Mouse (Mus musculus) hindbrain, embryonic 12.5 days (tissue): ENCODE measurements around the gene Gtf2a2. TPM values are rescaled to one million over a fixed set of nuclear protein-coding genes. Genes with fewer than 3 reads are reported as not detected.

ENCODE experiments used
- ATAC-seq: fragments of 200-750 bp; cut with Nextera tagmentation; 2 replicates; pipeline ENCODE4 v1.8.0; 2017; ENCODE audit warnings: moderate TSS enrichment; ENCODE audit not compliant: low FRiP score
- H3K27ac ChIP-seq: fragments of 300-500 bp; sonication (generic); 2 replicates; pipeline ENCODE4 v1.5.1; 2016; ENCODE audit warnings: mild to moderate bottlenecking
- H3K27me3 ChIP-seq: fragments of 300-500 bp; sonication (generic); 2 replicates; pipeline ENCODE4 v1.6.1; 2016; ENCODE audit warnings: mild to moderate bottlenecking
- H3K36me3 ChIP-seq: fragments of 300-500 bp; sonication (generic); 2 replicates; pipeline ENCODE4 v1.6.1; 2016; ENCODE audit warnings: mild to moderate bottlenecking
- H3K4me1 ChIP-seq: fragments of 300-500 bp; sonication (generic); 2 replicates; pipeline ENCODE4 v1.6.1; 2016
- H3K4me2 ChIP-seq: fragments of 300-500 bp; sonication (generic); replicated peaks from 2 replicates; pipeline ENCODE4 v1.6.1; 2016; ENCODE audit warnings: mild to moderate bottlenecking
- H3K4me3 ChIP-seq: fragments of 300-500 bp; sonication (generic); 2 replicates; pipeline ENCODE4 v1.5.1; 2016; ENCODE audit warnings: mild to moderate bottlenecking
- H3K9ac ChIP-seq: fragments of 300-500 bp; sonication (generic); 2 replicates; pipeline ENCODE4 v1.6.1; 2016; ENCODE audit warnings: mild to moderate bottlenecking, moderate library complexity
- H3K9me3 ChIP-seq: fragments of 300-500 bp; sonication (generic); replicated peaks from 2 replicates; pipeline ENCODE4 v1.6.1; 2016; ENCODE audit warnings: mild to moderate bottlenecking
- WGBS: fragments of 180-500 bp; shearing (Covaris S2); methylation state at CpG from one replicate; pipeline ENCODE4 v1.1.7; 2016; 5-methylcytosine and 5-hydroxymethylcytosine counted together
- polyA plus RNA-seq: library from polyadenylated mRNA; unstranded; fragments of >200 nt; fragmentation: Nextera tagmentation; extraction: Ambion mirVana; gene quantifications from 2 replicates; pipeline ENCODE4 v1.2.1, GENCODE M21; 2016

Gene Gtf2a2
- polyA plus RNA-seq, 1 experiment from 2014 or later = 169 TPM

DNA sequence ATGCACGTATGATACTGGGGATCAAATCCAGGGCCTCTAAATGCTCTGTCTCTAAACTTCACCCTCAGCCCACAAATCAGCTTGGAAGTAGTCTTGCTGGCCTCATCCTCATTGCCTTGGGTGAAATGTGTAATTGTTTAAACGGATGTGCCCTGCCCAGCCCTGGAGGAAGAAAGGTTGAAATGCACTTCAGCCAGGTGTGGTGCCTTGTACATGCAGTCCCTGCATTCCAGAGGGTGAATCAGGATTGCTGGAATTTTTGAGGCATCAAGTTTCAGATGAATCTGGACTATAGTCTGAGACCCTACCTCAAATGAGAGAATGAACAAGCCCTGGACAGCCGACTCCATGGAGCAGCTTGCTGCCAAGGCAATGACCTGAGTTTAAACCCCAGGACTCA, 35.5 kb downstream of the Gtf2a2 start:
- H3K27me3 ChIP-seq = no peaks in the 10 kb centered on the region
- H3K9ac ChIP-seq = no peak overlapping the region
- no peaks in the 10 kb centered on the region for H3K9me3 ChIP-seq
- H3K36me3 ChIP-seq = no peaks in the 10 kb centered on the region
- H3K4me2 ChIP-seq = no peak overlapping the region
- no peak overlapping the region for H3K4me3 ChIP-seq
- H3K4me1 ChIP-seq = peaks cover 15% of the 10 kb centered on the region
- no peak overlapping the region for H3K27ac ChIP-seq
- no peak for ATAC-seq
- 58% methylated on average over 3 of the region's 3 CpGs for WGBS

DNA sequence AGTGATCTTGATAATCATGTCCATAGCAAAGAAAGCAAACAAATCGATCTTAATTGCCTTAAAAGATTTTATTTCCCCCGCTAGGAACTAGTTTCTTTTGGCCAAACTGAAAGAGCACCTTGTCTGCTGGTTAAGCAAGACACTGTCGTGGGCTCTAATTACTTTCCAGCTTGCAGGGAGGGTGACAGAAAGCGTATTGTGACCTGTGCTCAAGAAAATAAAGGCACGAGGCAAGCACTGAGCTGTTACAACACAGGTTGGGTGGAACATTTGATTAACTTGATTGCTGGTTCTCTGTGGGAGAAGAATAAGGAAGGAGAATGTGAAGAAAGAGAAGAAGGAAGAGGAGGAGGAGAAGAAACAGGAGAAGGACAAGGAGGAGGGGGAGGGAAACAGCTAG, 35.9 kb downstream of the Gtf2a2 start:
- H3K9me3 ChIP-seq = no peaks in the 10 kb centered on the region
- H3K27ac ChIP-seq = no peak overlapping the region
- no peaks in the 10 kb centered on the region for H3K36me3 ChIP-seq
- no peak overlapping the region for H3K4me2 ChIP-seq
- H3K4me1 ChIP-seq = peaks cover 15% of the 10 kb centered on the region
- no peak overlapping the region for H3K9ac ChIP-seq
- 50% methylated on average over 5 of the region's 5 CpGs for WGBS
- H3K4me3 ChIP-seq = no peak overlapping the region
- no peaks in the 10 kb centered on the region for H3K27me3 ChIP-seq
- ATAC-seq = no peak

DNA sequence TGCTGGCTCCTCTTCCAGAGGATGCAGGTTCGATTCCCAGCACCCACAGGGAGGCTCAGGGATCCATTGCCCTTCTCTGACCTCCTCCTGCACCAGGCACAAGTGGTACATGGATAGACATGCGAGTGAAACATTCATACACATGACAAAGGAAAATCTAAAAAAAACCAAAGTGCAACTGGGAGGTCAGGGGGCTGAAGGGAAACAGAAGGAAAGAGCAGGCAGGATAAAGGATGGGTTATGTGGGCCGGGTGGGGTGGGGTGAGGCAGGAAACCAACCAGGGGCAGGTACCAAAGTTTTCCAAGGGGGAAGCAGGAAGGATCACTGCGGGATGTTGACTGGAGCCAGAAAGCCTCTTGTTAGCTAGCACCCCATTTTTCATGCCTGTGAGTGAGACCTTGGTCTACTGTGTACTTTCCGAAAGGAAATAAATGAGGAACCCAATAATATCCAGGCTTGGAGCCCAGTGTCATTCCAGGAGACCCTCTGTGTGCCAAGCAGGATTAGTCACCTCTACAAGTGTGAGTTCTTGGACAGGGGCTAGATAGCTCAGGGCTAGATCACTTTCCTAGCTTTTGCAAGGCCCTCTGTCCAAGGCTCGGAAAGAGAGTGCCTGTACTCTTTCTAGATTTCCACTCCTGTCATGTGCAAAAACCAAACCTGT, 36.5 kb downstream of the Gtf2a2 start:
- Histone ChIP-seq H3K9ac (no peak overlapping the region), H3K36me3 (no peaks in the 10 kb centered on the region), H3K4me2 (no peak overlapping the region), H3K27ac (no peak overlapping the region), H3K4me1 (peaks cover 15% of the 10 kb centered on the region), H3K9me3 (no peaks in the 10 kb centered on the region), H3K27me3 (no peaks in the 10 kb centered on the region), H3K4me3 (no peak overlapping the region)
- ATAC-seq = no peak
- 60% methylated on average over 6 of the region's 6 CpGs for WGBS

DNA sequence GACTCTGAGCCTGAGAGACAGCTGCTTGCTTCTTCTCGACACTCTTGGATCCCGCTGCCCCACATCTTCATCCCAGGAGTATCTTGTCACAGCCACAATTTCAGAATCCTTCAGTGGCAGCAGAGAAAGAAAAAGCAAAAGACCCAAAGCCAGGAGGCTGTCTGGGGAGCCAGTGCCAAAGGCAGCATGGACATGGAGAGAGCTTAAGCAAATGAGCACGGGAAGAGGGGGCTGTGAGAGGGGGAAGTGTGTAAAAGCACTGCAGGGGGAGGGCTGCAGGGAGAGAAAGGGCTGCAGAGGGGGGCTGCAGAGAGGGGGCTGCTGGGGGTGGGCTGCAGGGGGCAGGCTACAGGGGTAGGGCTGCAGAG, 37.0 kb downstream of the Gtf2a2 start:
- Histone ChIP-seq H3K4me2 (no peak overlapping the region), H3K9me3 (no peaks in the 10 kb centered on the region), H3K27me3 (no peaks in the 10 kb centered on the region), H3K27ac (no peak overlapping the region), H3K36me3 (no peaks in the 10 kb centered on the region), H3K9ac (no peak overlapping the region), H3K4me1 (peaks cover 15% of the 10 kb centered on the region), H3K4me3 (no peak overlapping the region)
- WGBS = 27% methylated on average over 3 of the region's 3 CpGs
- no peak for ATAC-seq

DNA sequence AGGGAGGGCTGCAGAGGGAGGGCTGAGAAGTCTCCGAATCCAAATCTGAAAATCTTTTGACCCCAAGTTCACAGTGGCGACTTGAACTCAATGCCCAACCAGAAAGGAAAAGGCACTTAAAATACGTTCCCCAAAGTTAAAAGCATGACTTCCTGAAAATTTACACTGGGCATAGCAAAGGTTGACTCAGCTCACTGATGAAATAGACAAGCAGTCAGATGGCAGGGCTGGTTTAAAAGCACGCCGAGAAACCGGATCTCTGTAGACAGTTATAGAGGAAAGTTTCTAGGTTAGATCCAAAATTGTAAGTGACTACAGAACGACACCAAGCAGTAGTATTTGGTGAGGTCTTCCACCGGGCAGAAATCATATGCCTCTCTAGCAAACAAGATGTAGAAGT, 37.5 kb downstream of the Gtf2a2 start:
- Histone ChIP-seq H3K27ac (no peak overlapping the region), H3K4me3 (no peak overlapping the region)
- ATAC-seq = no peak

GRCm38 (mm10) chr9:70052730-70053129, 40.4 kb downstream of the Gtf2a2 start:
- Histone ChIP-seq H3K4me1 (peaks cover 13% of the 10 kb centered on the region), H3K9ac (no peak overlapping the region), H3K4me2 (no peak overlapping the region), H3K27me3 (no peaks in the 10 kb centered on the region), H3K4me3 (no peak overlapping the region), H3K9me3 (no peaks in the 10 kb centered on the region), H3K27ac (no peak overlapping the region), H3K36me3 (no peaks in the 10 kb centered on the region)
- 51% methylated on average over 3 of the region's 3 CpGs for WGBS
- no peak for ATAC-seq

More for the DNA sequence above, 37.5 kb downstream of the Gtf2a2 start:
- H3K27me3 ChIP-seq = no peaks in the 10 kb centered on the region
- H3K36me3 ChIP-seq = no peaks in the 10 kb centered on the region
- no peak overlapping the region for H3K9ac ChIP-seq
- peaks cover 15% of the 10 kb centered on the region for H3K4me1 ChIP-seq
- no peak overlapping the region for H3K4me2 ChIP-seq
- H3K9me3 ChIP-seq = no peaks in the 10 kb centered on the region
- WGBS = 50% methylated on average over 8 of the region's 8 CpGs

GRCm38 (mm10) chr9:70053411-70053810, 41.1 kb downstream of the Gtf2a2 start:
- Histone ChIP-seq H3K36me3 (no peaks in the 10 kb centered on the region), H3K27me3 (no peaks in the 10 kb centered on the region), H3K4me2 (no peak overlapping the region), H3K4me1 (peaks cover 10% of the 10 kb centered on the region), H3K9me3 (no peaks in the 10 kb centered on the region), H3K27ac (no peak overlapping the region), H3K4me3 (no peak overlapping the region), H3K9ac (no peak overlapping the region)
- ATAC-seq = no peak
- WGBS = 52% methylated on average over 3 of the region's 3 CpGs

DNA sequence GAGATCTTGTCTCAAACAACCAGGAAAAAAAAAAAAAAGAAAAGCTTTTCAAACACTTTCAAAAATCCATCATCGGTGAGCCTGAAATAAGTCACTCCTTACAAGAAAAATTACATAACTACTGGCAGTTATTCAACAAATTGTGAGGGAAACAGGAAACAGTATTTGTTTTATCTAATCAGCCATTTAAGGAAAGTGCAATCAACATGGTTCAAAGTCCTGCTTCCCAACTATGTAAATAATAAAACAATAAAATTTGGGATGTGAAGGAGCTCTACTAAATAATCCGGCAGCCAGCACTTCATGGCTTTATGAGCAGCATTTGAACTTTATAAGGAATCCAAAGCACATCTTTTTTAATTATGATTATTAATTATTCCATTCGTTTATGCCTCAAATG, 49.7 kb downstream of the Gtf2a2 start:
- Histone ChIP-seq H3K4me3 (no peak overlapping the region), H3K36me3 (no peaks in the 10 kb centered on the region), H3K9me3 (no peaks in the 10 kb centered on the region), H3K9ac (no peak overlapping the region), H3K4me2 (no peak overlapping the region), H3K27me3 (0 out of 2 replicates have a peak, but pooled peaks cover 3% of the 10 kb centered on the region), H3K4me1 (no peaks in the 10 kb centered on the region), H3K27ac (no peak overlapping the region)
- no peak for ATAC-seq
- WGBS = 92% methylated on average over 3 of the region's 3 CpGs

DNA sequence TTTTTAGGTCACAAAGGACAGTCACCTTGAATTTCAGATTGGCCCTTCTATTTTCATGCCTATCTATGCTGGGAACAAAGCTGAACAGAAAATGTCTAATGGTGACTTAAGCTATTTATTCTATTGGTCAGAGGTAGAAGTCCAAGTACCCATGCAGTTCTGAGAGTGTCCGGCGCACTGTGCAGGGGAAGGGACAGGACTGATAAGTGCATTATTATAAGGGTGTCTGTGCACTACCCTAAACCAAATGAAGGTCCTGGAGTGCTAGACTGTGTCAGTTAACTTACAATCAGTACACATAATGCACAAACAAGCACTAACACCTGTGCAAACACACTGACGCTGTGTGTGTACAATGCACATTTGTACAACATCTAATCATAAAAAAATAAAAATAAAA, 55.1 kb downstream of the Gtf2a2 start:
- peaks cover 8% of the 10 kb centered on the region; the same call in 1 of the 2 replicates for H3K4me1 ChIP-seq
- 0 out of 2 replicates have a peak, but pooled peaks cover 3% of the 10 kb centered on the region for H3K27me3 ChIP-seq
- WGBS = 86% methylated on average over 3 of the region's 3 CpGs
- no peak overlapping the region for H3K27ac ChIP-seq
- no peaks in the 10 kb centered on the region for H3K36me3 ChIP-seq
- H3K4me3 ChIP-seq = no peak overlapping the region
- no peak overlapping the region for H3K4me2 ChIP-seq
- no peaks in the 10 kb centered on the region for H3K9me3 ChIP-seq
- H3K9ac ChIP-seq = no peak overlapping the region
- ATAC-seq = no peak

- Histone ChIP-seq H3K9me3 (no peaks in the 10 kb centered on the region), H3K4me3 (no peak overlapping the region)
- WGBS = 62% methylated on average over 8 of the region's 8 CpGs
Observed at GRCm38 (mm10) chr9:70069961-70070435, 57.6 kb downstream of the Gtf2a2 start.

DNA sequence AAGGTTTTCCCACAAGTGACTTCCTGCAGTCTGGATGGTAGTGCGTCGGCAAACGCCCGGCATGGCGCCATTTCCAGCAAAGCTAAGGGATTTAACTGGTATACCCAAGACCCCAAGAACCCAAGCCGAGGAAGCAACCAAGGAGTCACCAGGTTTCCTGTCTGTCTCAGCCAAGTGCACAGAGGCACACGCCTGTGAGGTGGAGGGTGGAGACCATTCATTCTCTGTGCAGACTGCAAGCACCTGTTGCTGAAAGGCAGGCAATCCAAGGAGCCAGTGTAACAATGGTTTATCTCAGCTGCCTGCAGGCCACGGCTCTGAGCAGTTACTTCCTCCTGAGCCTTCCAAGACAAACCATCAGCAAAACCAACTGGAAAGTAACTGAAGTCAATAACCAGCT, 60.0 kb downstream of the Gtf2a2 start:
- Histone ChIP-seq H3K9ac (no peak overlapping the region), H3K36me3 (no peaks in the 10 kb centered on the region), H3K4me3 (no peak overlapping the region), H3K9me3 (no peaks in the 10 kb centered on the region), H3K27ac (no peak overlapping the region), H3K4me1 (peaks cover 8% of the 10 kb centered on the region; the same call in 1 of the 2 replicates), H3K27me3 (no peaks in the 10 kb centered on the region), H3K4me2 (no peak overlapping the region)
- WGBS = 88% methylated on average over 8 of the region's 8 CpGs
- no peak for ATAC-seq

More at GRCm38 (mm10) chr9:70069961-70070435, 57.6 kb downstream of the Gtf2a2 start:
- peak; percentile 26; the same call in 1 of the 2 replicates for ATAC-seq
- Histone ChIP-seq H3K9ac (no peak overlapping the region), H3K4me2 (no peak overlapping the region), H3K36me3 (no peaks in the 10 kb centered on the region), H3K4me1 (peaks cover 8% of the 10 kb centered on the region; the same call in 1 of the 2 replicates), H3K27me3 (0 out of 2 replicates have a peak, but pooled peaks cover 3% of the 10 kb centered on the region), H3K27ac (no peak overlapping the region)
